Comparison of ENCODE assay signal across 9 mouse cellular contexts in the genomic region with DNA sequence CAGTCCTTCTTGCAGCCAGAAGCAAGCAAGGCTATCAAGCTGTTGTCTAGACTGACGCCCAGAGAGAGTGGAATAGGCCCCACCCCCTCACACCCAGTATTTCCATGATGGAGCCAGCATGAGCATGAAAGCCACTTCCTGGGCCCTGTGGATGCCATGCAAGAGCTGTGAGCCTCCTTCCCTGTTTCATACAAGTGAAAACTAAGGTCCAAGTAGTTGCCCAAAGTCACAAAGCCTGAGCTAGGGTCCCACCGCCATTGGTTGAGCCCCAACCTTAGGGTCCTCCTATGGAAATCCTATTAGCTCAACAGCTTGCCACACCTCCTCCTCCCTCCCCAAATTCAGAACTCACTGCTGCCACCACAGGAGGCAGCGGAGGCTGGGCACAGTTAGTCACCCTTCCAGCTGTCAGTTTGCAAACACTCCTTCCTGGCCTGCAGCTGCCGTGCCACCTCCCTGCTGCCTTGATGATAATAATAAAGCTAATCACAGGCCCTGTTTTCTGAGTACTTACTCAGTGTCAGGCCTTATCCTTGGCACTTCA. TPM values are rescaled to one million over a fixed set of nuclear protein-coding genes. Genes with fewer than 3 reads are reported as not detected.
DNase-seq lines count a peak whose midpoint lies in the region; ATAC-seq and TF ChIP-seq lines count a peak whose summit lies in the region.
"Had no signal": no experiment of that assay in that cellular context is flagged by ENCODE, and none has a peak within 500 bp of the region (broad histone marks: within the 10 kb centered on the region; RNA-seq: fewer than 3 reads in every experiment).

No protein-coding gene starts in this region.

- WGBS in heart, postnatal 0 days, result 38% methylated on average over 4 of the region's 4 CpGs

- TF ChIP-seq CTCF in heart, postnatal 0 days (IDR thresholded peaks at IDR 0.05; ENCODE audit: low read depth), result peak; percentile 31; the same call in 1 of the 2 replicates
- TF ChIP-seq CTCF in layer of hippocampus, adult 2 months (conservative IDR thresholded peaks at IDR 0.05), result peak; percentile 57

- H3K4me1 ChIP-seq in heart, postnatal 0 days (ENCODE audit: control insufficient read depth, insufficient read depth), result peaks cover 26% of the 10 kb centered on the region

- H3K27me3 ChIP-seq in heart, postnatal 0 days (ENCODE audit: control insufficient read depth, insufficient read depth, low read length), result no peaks in the 10 kb centered on the region

- no peak overlapping the region for H3K9ac ChIP-seq in heart, postnatal 0 days (replicated peaks; ENCODE audit: low read depth, low read length)

- no peak for DNase-seq in heart, postnatal 0 days (ENCODE audit: low spot score)
- no peak for DNase-seq in heart, adult 18-20 months
- DNase-seq in right cerebral cortex, postnatal 25 days, result peak; percentile 49
- DNase-seq in right cerebral cortex, postnatal 10 days (ENCODE audit: low spot score in 2 of 2), result no peak
- DNase-seq in layer of hippocampus, adult 2 months (ENCODE audit: low spot score in 2 of 2), result peak; percentile 55 to 60
- DNase-seq in thymus, postnatal 25 days, result peak; percentile 57
- DNase-seq in ovary, postnatal 14 days (ENCODE audit: low spot score), result no peak
- DNase-seq in heart, postnatal 36 days, result no peak

- peaks cover 27% of the 10 kb centered on the region for H3K36me3 ChIP-seq in heart, postnatal 0 days (replicated peaks; ENCODE audit: control insufficient read depth, insufficient read depth, low read length)

- H3K4me3 ChIP-seq in heart, postnatal 0 days (ENCODE audit: low read depth, low read length), result no peak overlapping the region
- H3K4me3 ChIP-seq in layer of hippocampus, adult 2 months, result no peak overlapping the region

- H3K4me2 ChIP-seq in heart, postnatal 0 days (ENCODE audit: low read depth, low read length), result no peak overlapping the region

- H3K27ac ChIP-seq in heart, postnatal 0 days (ENCODE audit: low read depth), result peak overlapping the region; percentile 25; the same call in 1 of the 2 replicates
- peak overlapping the region; percentile 28; the same call in 1 of the 2 replicates for H3K27ac ChIP-seq in layer of hippocampus, adult 2 months

- no peaks in the 10 kb centered on the region for H3K9me3 ChIP-seq in heart, postnatal 0 days (replicated peaks; ENCODE audit: control insufficient read depth, low read length)

- TF ChIP-seq EP300 in heart, postnatal 0 days (IDR thresholded peaks at IDR 0.05; ENCODE audit: low read depth), result no peak

- ATAC-seq in heart, postnatal 0 days (ENCODE audit: insufficient read depth, low read depth), result no peak

- intact Hi-C loops in heart, postnatal 36 days (cut with DNase I), result no loop called here

RNA-seq across cellular contexts. Expression of a gene that starts 13.0 kb away (rescaled TPM):
- total RNA-seq in heart, postnatal 0 days (2014; rRNA removed; ENCODE audit: low replicate concordance), result 0.15 TPM in 1 of 2 replicates, not detected in the other
- not detected in 2 replicates for polyA plus RNA-seq in heart, postnatal 0 days (2015; fragmentation: Nextera tagmentation; extraction: Ambion mirVana)
- under 1 TPM; 0.15 to 0.23 TPM for total RNA-seq in heart, adult 18-20 months (2021)
- not detected for total RNA-seq in layer of hippocampus, adult 2 months (2021)
- not detected for total RNA-seq in heart, postnatal 36 days (2021)
- polyA plus RNA-seq: embryonic facial prominence, embryonic 14.5 days had no signal

RNA-seq across cellular contexts. Expression of a gene that starts 19.9 kb away (rescaled TPM):
- 44.6 and 54.2 TPM in 2 replicates for total RNA-seq in heart, postnatal 0 days (2014; rRNA removed; ENCODE audit: low replicate concordance)
- polyA plus RNA-seq in heart, postnatal 0 days (2015; fragmentation: Nextera tagmentation; extraction: Ambion mirVana), result 10.8 and 13.9 TPM in 2 replicates
- total RNA-seq in heart, adult 18-20 months (2021), result 10 to 100 TPM; 23.7 to 30.6 TPM
- total RNA-seq in layer of hippocampus, adult 2 months (2021), result 10 to 100 TPM; 34.7 to 37.5 TPM
- 10 to 100 TPM; 26.2 to 28.5 TPM for total RNA-seq in heart, postnatal 36 days (2021)

RNA-seq across cellular contexts. Expression of a gene that starts 27.5 kb away (rescaled TPM):
- not detected in 2 replicates for total RNA-seq in heart, postnatal 0 days (2014; rRNA removed; ENCODE audit: low replicate concordance)
- 0.07 TPM in 1 of 2 replicates, not detected in the other for polyA plus RNA-seq in heart, postnatal 0 days (2015; fragmentation: Nextera tagmentation; extraction: Ambion mirVana)
- total RNA-seq in heart, adult 18-20 months (2021), result not detected
- 1 to 10 TPM; 3.7 to 5.9 TPM for total RNA-seq in layer of hippocampus, adult 2 months (2021)
- total RNA-seq in heart, postnatal 36 days (2021), result not detected
- polyA plus RNA-seq: embryonic facial prominence, embryonic 14.5 days had no signal

RNA-seq across cellular contexts. Expression of a gene that starts 44.3 kb away (rescaled TPM):
- 28.1 and 189 TPM in 2 replicates for total RNA-seq in heart, postnatal 0 days (2014; rRNA removed; ENCODE audit: low replicate concordance)
- polyA plus RNA-seq in heart, postnatal 0 days (2015; fragmentation: Nextera tagmentation; extraction: Ambion mirVana), result 6.6 and 8.0 TPM in 2 replicates
- total RNA-seq in heart, adult 18-20 months (2021), result 1 to 10 TPM; 8.6 to 9.3 TPM
- 10 to 100 TPM; 32.7 to 35.4 TPM for total RNA-seq in layer of hippocampus, adult 2 months (2021)
- total RNA-seq in heart, postnatal 36 days (2021), result 1 to 10 TPM; 7.1 to 8.2 TPM

RNA-seq across cellular contexts. Expression of a gene that starts 50.0 kb away (rescaled TPM):
- not detected in 2 replicates for total RNA-seq in heart, postnatal 0 days (2014; rRNA removed; ENCODE audit: low replicate concordance)
- not detected in 2 replicates for polyA plus RNA-seq in heart, postnatal 0 days (2015; fragmentation: Nextera tagmentation; extraction: Ambion mirVana)
- total RNA-seq in heart, adult 18-20 months (2021), result not detected
- not detected for total RNA-seq in layer of hippocampus, adult 2 months (2021)
- total RNA-seq in heart, postnatal 36 days (2021), result not detected
- polyA plus RNA-seq: embryonic facial prominence, embryonic 14.5 days had no signal

Comparison
In these comparisons a context has a peak if more than half of its experiments do, and no peak if none do; other contexts are left out.
1. DNase-seq: peak in right cerebral cortex, postnatal 25 days (single experiment), layer of hippocampus, adult 2 months (2 of 2) and thymus, postnatal 25 days (single experiment); none in heart, postnatal 0 days (single experiment), heart, adult 18-20 months (0 of 2), right cerebral cortex, postnatal 10 days (0 of 2), ovary, postnatal 14 days (single experiment) and heart, postnatal 36 days (0 of 2).